14 mouse cellular contexts compared by ENCODE assay signal in genomic region chr16:32264225-32264624, GRCm38 (mm10). TPM values are rescaled to one million over a fixed set of nuclear protein-coding genes. Genes with fewer than 3 reads are reported as not detected.
A peak's percentile ranks its signal among the peaks of the same experiment; 100 is the strongest.
DNase-seq lines count a peak whose midpoint lies in the region; ATAC-seq and TF ChIP-seq lines count a peak whose summit lies in the region.
"Not testable (repeated sequence)": the region's sequence is repeated elsewhere in the genome, so short reads cannot be mapped to it uniquely, and the experiment has no call there.
"Had no signal": no experiment of that assay in that cellular context is flagged by ENCODE, and none has a peak within 500 bp of the region (broad histone marks: within the 10 kb centered on the region; RNA-seq: fewer than 3 reads in every experiment).

No protein-coding gene starts in this region.

- H3K4me2 ChIP-seq in forebrain, embryonic 14.5 days (ENCODE audit: low read length); intestine, postnatal 0 days (replicated peaks; ENCODE audit: low read depth); limb, embryonic 14.5 days (replicated peaks; ENCODE audit: low read depth, low read length, severe bottlenecking): not testable (repeated sequence)

- H3K4me1 ChIP-seq in E14TG2a.4 (replicated peaks; ENCODE audit: low read depth, low read length); forebrain, embryonic 14.5 days (ENCODE audit: control insufficient read depth, insufficient read depth, low read length); intestine, postnatal 0 days (replicated peaks; ENCODE audit: control insufficient read depth, insufficient read depth, low read length); limb, embryonic 14.5 days (ENCODE audit: control insufficient read depth, insufficient read depth, low read length): not testable (repeated sequence)

- H3K4me3 ChIP-seq in E14TG2a.4 (replicated peaks; ENCODE audit: low read length); forebrain, embryonic 14.5 days (ENCODE audit: low read depth, low read length); intestine, postnatal 0 days (ENCODE audit: low read depth, low read length); limb, embryonic 14.5 days (replicated peaks; ENCODE audit: low read length): not testable (repeated sequence)

- peak; percentile 39 for TF ChIP-seq CTCF in E14TG2a.4 (conservative IDR thresholded peaks at IDR 0.05; ENCODE audit: low read length)
- TF ChIP-seq CTCF in intestine, postnatal 0 days (IDR thresholded peaks at IDR 0.05; ENCODE audit: low read depth) = peak; percentile 57

- not testable (repeated sequence) for ATAC-seq in forebrain, embryonic 14.5 days; intestine, postnatal 0 days; limb, embryonic 14.5 days (ENCODE audit: low FRiP score, low read depth)

- not testable (repeated sequence) for H3K9ac ChIP-seq in forebrain, embryonic 14.5 days (ENCODE audit: low read length); intestine, postnatal 0 days (ENCODE audit: low read depth, low read length); limb, embryonic 14.5 days (ENCODE audit: low read depth, low read length, severe bottlenecking)

- TF ChIP-seq POLR2A in limb, embryonic 14.5 days (IDR thresholded peaks at IDR 0.05; ENCODE audit: borderline replicate concordance, extremely low read depth, insufficient read depth, insufficient read length) = not testable (repeated sequence)

- H3K27ac ChIP-seq in forebrain, embryonic 14.5 days (ENCODE audit: low read depth, low read length); intestine, postnatal 0 days (ENCODE audit: low read depth, low read length); limb, embryonic 14.5 days (replicated peaks; ENCODE audit: low read depth, low read length): not testable (repeated sequence)

- not testable (repeated sequence) for H3K36me3 ChIP-seq in E14TG2a.4 (ENCODE audit: insufficient read depth, low read length); forebrain, embryonic 14.5 days (ENCODE audit: control insufficient read depth, insufficient read depth, low read length); intestine, postnatal 0 days (ENCODE audit: control insufficient read depth, insufficient read depth); limb, embryonic 14.5 days (ENCODE audit: control insufficient read depth, insufficient read depth, low read length); splenic B cell, adult 2 months (ENCODE audit: control insufficient read depth, insufficient read depth, low read length, poor library complexity, severe bottlenecking)

- peak; percentile 31 for DNase-seq in adrenal gland, postnatal 10 days
- DNase-seq in forebrain, embryonic 14.5 days (ENCODE audit: low spot score) = peak; percentile 11
- peak; percentile 22 for DNase-seq in limb, embryonic 14.5 days (ENCODE audit: low spot score)
- peak; percentile 45 for DNase-seq in lung, postnatal 14 days
- DNase-seq in splenic B cell, adult 2 months (ENCODE audit: low read depth, low spot score) = peak; percentile 74

- H3K9me3 ChIP-seq in E14TG2a.4 (ENCODE audit: low read length); forebrain, embryonic 14.5 days (replicated peaks; ENCODE audit: control insufficient read depth, low read length); intestine, postnatal 0 days (ENCODE audit: control insufficient read depth); limb, embryonic 14.5 days (ENCODE audit: control insufficient read depth, low read length): not testable (repeated sequence)

- 90% methylated on average over 2 of the region's 2 CpGs for WGBS in forebrain, embryonic 14.5 days
- 92% methylated on average over 2 of the region's 2 CpGs for WGBS in intestine, postnatal 0 days
- WGBS in limb, embryonic 14.5 days = 83% methylated on average over 2 of the region's 2 CpGs

- H3K27me3 ChIP-seq in E14TG2a.4 (ENCODE audit: insufficient read depth, low read length); forebrain, embryonic 14.5 days (replicated peaks; ENCODE audit: control insufficient read depth, insufficient read depth, low read length); intestine, postnatal 0 days (replicated peaks; ENCODE audit: control insufficient read depth, insufficient read depth, low read length); limb, embryonic 14.5 days (ENCODE audit: control insufficient read depth, insufficient read depth, low read length); splenic B cell, adult 2 months (ENCODE audit: control insufficient read depth, insufficient read depth, low read length, poor library complexity, severe bottlenecking): not testable (repeated sequence)

RNA-seq across cellular contexts. Expression of gene Smco1, which starts 7.0 kb away (rescaled TPM):
- under 1 TPM; 0.18 to 0.97 TPM for total RNA-seq in adrenal gland, postnatal 10 days (2021)
- polyA plus RNA-seq in forebrain, embryonic 14.5 days (2014; fragmentation: Nextera tagmentation; extraction: Ambion mirVana) = not detected in 2 replicates
- polyA plus RNA-seq in intestine, postnatal 0 days (2015; fragmentation: Nextera tagmentation; extraction: Ambion mirVana) = not detected in 2 replicates
- not detected in 2 replicates for polyA plus RNA-seq in limb, embryonic 14.5 days (2012; rRNA removed)
- not detected in 2 replicates for polyA plus RNA-seq in limb, embryonic 14.5 days (2014; fragmentation: Nextera tagmentation; extraction: Ambion mirVana)
- total RNA-seq: adrenal gland, adult 8-10 months; monocyte, adult 5-6 weeks had no signal
- polyA plus RNA-seq: embryonic facial prominence, embryonic 14.5 days; forebrain, embryonic 11.5 days; hindbrain, embryonic 15.5 days; kidney, embryonic 15.5 days; liver, embryonic 15.5 days had no signal

RNA-seq across cellular contexts. Expression of gene Rnf168, which starts 13.0 kb away (rescaled TPM):
- 10 to 100 TPM; 20.6 to 21.3 TPM for total RNA-seq in adrenal gland, postnatal 10 days (2021)
- polyA plus RNA-seq in forebrain, embryonic 14.5 days (2014; fragmentation: Nextera tagmentation; extraction: Ambion mirVana) = 21.0 and 23.0 TPM in 2 replicates
- 11.9 and 14.2 TPM in 2 replicates for polyA plus RNA-seq in intestine, postnatal 0 days (2015; fragmentation: Nextera tagmentation; extraction: Ambion mirVana)
- 14.1 and 14.8 TPM in 2 replicates for polyA plus RNA-seq in limb, embryonic 14.5 days (2012; rRNA removed)
- 28.5 and 31.8 TPM in 2 replicates for polyA plus RNA-seq in limb, embryonic 14.5 days (2014; fragmentation: Nextera tagmentation; extraction: Ambion mirVana)

RNA-seq across cellular contexts. Expression of gene Wdr53, which starts 17.2 kb away (rescaled TPM):
- 10 to 100 TPM; 12.3 to 13.9 TPM for total RNA-seq in adrenal gland, postnatal 10 days (2021)
- 15.8 and 16.5 TPM in 2 replicates for polyA plus RNA-seq in forebrain, embryonic 14.5 days (2014; fragmentation: Nextera tagmentation; extraction: Ambion mirVana)
- polyA plus RNA-seq in intestine, postnatal 0 days (2015; fragmentation: Nextera tagmentation; extraction: Ambion mirVana) = 10.7 and 11.8 TPM in 2 replicates
- 13.7 and 13.8 TPM in 2 replicates for polyA plus RNA-seq in limb, embryonic 14.5 days (2012; rRNA removed)
- polyA plus RNA-seq in limb, embryonic 14.5 days (2014; fragmentation: Nextera tagmentation; extraction: Ambion mirVana) = 17.8 and 18.1 TPM in 2 replicates

RNA-seq across cellular contexts. Expression of gene Fbxo45, which starts 17.3 kb away (rescaled TPM):
- 10 to 100 TPM; 18.2 to 20.0 TPM for total RNA-seq in adrenal gland, postnatal 10 days (2021)
- polyA plus RNA-seq in forebrain, embryonic 14.5 days (2014; fragmentation: Nextera tagmentation; extraction: Ambion mirVana) = 10.6 and 10.7 TPM in 2 replicates
- polyA plus RNA-seq in intestine, postnatal 0 days (2015; fragmentation: Nextera tagmentation; extraction: Ambion mirVana) = 4.9 and 5.1 TPM in 2 replicates
- 11.7 and 13.3 TPM in 2 replicates for polyA plus RNA-seq in limb, embryonic 14.5 days (2012; rRNA removed)
- 14.0 and 20.3 TPM in 2 replicates for polyA plus RNA-seq in limb, embryonic 14.5 days (2014; fragmentation: Nextera tagmentation; extraction: Ambion mirVana)

Comparison
In these comparisons a context has a peak if more than half of its experiments do, and no peak if none do; other contexts are left out.
1. DNase-seq: peak in every context shown above with its lines; median percentile 74 in splenic B cell, adult 2 months; 45 in lung, postnatal 14 days; 31 in adrenal gland, postnatal 10 days; 22 in limb, embryonic 14.5 days; 11 in forebrain, embryonic 14.5 days.